Mouse (Mus musculus) central nervous system, embryonic 14 days (tissue): ENCODE measurements around the gene Rxfp1. TPM values are rescaled to one million over a fixed set of nuclear protein-coding genes. Genes with fewer than 3 reads are reported as not detected.

Experiments used
- polyA plus RNA-seq: library from polyadenylated mRNA; depleted of rRNA; stranded (reverse); fragments of >200 nt; gene quantifications from 2 replicates; pipeline ENCODE4 v1.2.3, GENCODE M21; 2012; rRNA removed

Gene Rxfp1
- 0.29 and 0.30 TPM in 2 replicates for polyA plus RNA-seq

GRCm38 (mm10) chr3:79737780-79738179, at the start of gene Rxfp1:
Gene Rxfp1, minus strand, starts transcription at chr3:79737880.

GRCm38 (mm10) chr3:79629416-79629730, 108.3 kb downstream of the Rxfp1 start, which contains the start of gene Etfdh:
Gene Etfdh, minus strand, starts transcription at chr3:79629500.

GRCm38 (mm10) chr3:79628561-79629415, 108.9 kb downstream of the Rxfp1 start, which contains the start of gene 4930579G24Rik:
Gene 4930579G24Rik, plus strand, starts transcription at chr3:79629079.

Other genes with a start within 250 kb of the Rxfp1 start
- gene Fnip2, start 170.1 kb downstream of the Rxfp1 start, polyA plus RNA-seq = 12.2 and 13.3 TPM in 2 replicates
- 98.4 and 99.7 TPM in 2 replicates for gene Ppid, start 146.5 kb downstream of the Rxfp1 start, polyA plus RNA-seq
- 5.6 and 6.9 TPM in 2 replicates for gene 4930579G24Rik, start 108.8 kb downstream of the Rxfp1 start, polyA plus RNA-seq
- gene Etfdh, start 108.4 kb downstream of the Rxfp1 start, polyA plus RNA-seq = 35.0 and 35.9 TPM in 2 replicates
- 0.90 and 1.2 TPM in 2 replicates for gene Tmem144, start 114.9 kb upstream of the Rxfp1 start, polyA plus RNA-seq
- 1.4 and 3.1 TPM in 2 replicates for gene Fam198b, start 146.7 kb upstream of the Rxfp1 start, polyA plus RNA-seq